Mouse (Mus musculus) heart, embryonic 11.5 days (tissue): Measurements from ENCODE around the gene Glis3. TPM values are rescaled to one million over a fixed set of nuclear protein-coding genes. Genes with fewer than 3 reads are reported as not detected.

ENCODE experiments used
- ATAC-seq: fragments of 200-750 bp; cut with Nextera tagmentation; replicated peaks from 2 replicates; pipeline ENCODE4 v1.8.0; 2017; ENCODE audit warnings: moderate library complexity; ENCODE audit not compliant: insufficient number of reproducible peaks, low FRiP score, low TSS enrichment
- H3K27ac ChIP-seq: fragments of 300-500 bp; sonication (generic); 2 replicates; pipeline ENCODE4 v1.5.1; 2014; ENCODE audit warnings: mild to moderate bottlenecking, low read depth, low read length
- H3K27me3 ChIP-seq: fragments of 300-500 bp; sonication (generic); 2 replicates; pipeline ENCODE4 v1.6.1; 2014; ENCODE audit warnings: mild to moderate bottlenecking, low read length, mixed read lengths; ENCODE audit not compliant: control insufficient read depth, insufficient read depth
- H3K36me3 ChIP-seq: fragments of 300-500 bp; sonication (generic); 2 replicates; pipeline ENCODE4 v1.6.1; 2014; ENCODE audit warnings: mild to moderate bottlenecking, low read length, moderate library complexity, mixed read lengths; ENCODE audit not compliant: control insufficient read depth, insufficient read depth
- H3K4me1 ChIP-seq: fragments of 300-500 bp; sonication (generic); 2 replicates; pipeline ENCODE4 v1.6.1; 2014; ENCODE audit warnings: low read length; ENCODE audit not compliant: control insufficient read depth, insufficient read depth
- H3K4me2 ChIP-seq: fragments of 300-500 bp; sonication (generic); 2 replicates; pipeline ENCODE4 v1.6.1; 2014; ENCODE audit warnings: mild to moderate bottlenecking, moderate library complexity
- H3K4me3 ChIP-seq: fragments of 300-500 bp; sonication (generic); 2 replicates; pipeline ENCODE4 v1.5.1; 2014; ENCODE audit warnings: low read depth, low read length
- H3K9ac ChIP-seq: fragments of 300-500 bp; sonication (generic); 2 replicates; pipeline ENCODE4 v1.6.1; 2014; ENCODE audit warnings: mild to moderate bottlenecking, low read depth, low read length, moderate library complexity
- H3K9me3 ChIP-seq: fragments of 300-500 bp; sonication (generic); replicated peaks from 2 replicates; pipeline ENCODE4 v1.6.1; 2016; ENCODE audit warnings: low read length; ENCODE audit not compliant: control insufficient read depth
- WGBS: fragments of 180-500 bp; shearing (Covaris S2); extraction: QIAGEN DNeasy Blood & Tissue Kit; methylation state at CpG from one replicate; pipeline ENCODE4 v1.1.7; 2014; ENCODE audit not compliant: insufficient replicate concordance; 5-methylcytosine and 5-hydroxymethylcytosine counted together
- polyA plus RNA-seq: library from polyadenylated mRNA; unstranded; fragments of >200 nt; fragmentation: Nextera tagmentation; extraction: Ambion mirVana; gene quantifications from 2 replicates; pipeline ENCODE4 v1.2.1, GENCODE M21; 2014

The Glis3 gene
- polyA plus RNA-seq, 1 experiment from 2014 or later = 1.3 TPM

- Histone ChIP-seq H3K9ac (no peak overlapping the region), H3K27ac (no peak overlapping the region), H3K27me3 (no peaks in the 10 kb centered on the region), H3K9me3 (no peaks in the 10 kb centered on the region), H3K4me1 (no peaks in the 10 kb centered on the region), H3K4me2 (no peak overlapping the region), H3K4me3 (no peak overlapping the region), H3K36me3 (no peaks in the 10 kb centered on the region)
- ATAC-seq = no peak
- 62% methylated on average over 1 of the region's 1 CpGs for WGBS
These were observed 112.8 kb downstream of the Glis3 start for GRCm38 (mm10) chr19:28567100-28567499.

- 17% methylated on average over 2 of the region's 2 CpGs for WGBS
- H3K9me3 ChIP-seq = no peaks in the 10 kb centered on the region
- no peak for ATAC-seq
These were observed 113.3 kb downstream of the Glis3 start for GRCm38 (mm10) chr19:28566554-28566953.

GRCm38 (mm10) chr19:28561697-28562002 lies 118.2 kb downstream of the Glis3 start:
- Histone ChIP-seq H3K36me3 (no peaks in the 10 kb centered on the region), H3K4me2 (no peak overlapping the region), H3K27me3 (no peaks in the 10 kb centered on the region), H3K9me3 (no peaks in the 10 kb centered on the region), H3K4me1 (peaks cover 14% of the 10 kb centered on the region), H3K9ac (no peak overlapping the region), H3K4me3 (no peak overlapping the region), H3K27ac (no peak overlapping the region)
- no peak for ATAC-seq

More at GRCm38 (mm10) chr19:28566554-28566953, 113.3 kb downstream of the Glis3 start:
- Histone ChIP-seq H3K9ac (no peak overlapping the region), H3K4me3 (no peak overlapping the region), H3K27ac (no peak overlapping the region), H3K4me2 (no peak overlapping the region), H3K36me3 (no peaks in the 10 kb centered on the region), H3K4me1 (no peaks in the 10 kb centered on the region), H3K27me3 (no peaks in the 10 kb centered on the region)

GRCm38 (mm10) chr19:28560801-28561696 lies 118.8 kb downstream of the Glis3 start:
- Histone ChIP-seq H3K27me3 (no peaks in the 10 kb centered on the region), H3K27ac (no peak overlapping the region), H3K4me3 (no peak overlapping the region), H3K4me2 (no peak overlapping the region), H3K4me1 (peaks cover 14% of the 10 kb centered on the region), H3K36me3 (no peaks in the 10 kb centered on the region), H3K9me3 (no peaks in the 10 kb centered on the region), H3K9ac (0 out of 2 replicates have a peak overlapping the region, but pooled peaks have one; percentile 10)
- WGBS = 48% methylated on average over 8 of the region's 8 CpGs
- no peak for ATAC-seq

DNA sequence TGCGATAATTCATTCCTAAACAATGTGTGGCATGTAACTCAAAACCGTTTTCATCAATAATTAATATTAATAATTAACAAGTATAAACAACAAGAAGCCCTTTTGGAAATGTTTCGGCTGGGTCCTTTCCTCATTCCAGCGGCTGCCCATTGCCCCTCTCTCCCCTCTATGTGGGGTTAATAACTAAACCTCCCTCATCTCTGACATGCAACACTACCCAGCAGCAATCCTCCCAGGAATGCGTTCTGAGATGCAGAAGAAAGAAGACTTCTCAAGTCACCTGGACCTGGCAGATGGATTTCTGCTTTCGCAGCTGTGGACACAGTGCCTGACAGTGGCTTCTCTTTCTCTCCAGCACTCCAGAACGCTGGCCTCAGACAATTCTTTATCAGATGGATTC lies 120.0 kb downstream of the Glis3 start:
- H3K4me1 ChIP-seq = peaks cover 14% of the 10 kb centered on the region
- WGBS = 51% methylated on average over 7 of the region's 7 CpGs
- H3K27ac ChIP-seq = no peak overlapping the region
- ATAC-seq = no peak
- no peaks in the 10 kb centered on the region for H3K9me3 ChIP-seq
- H3K27me3 ChIP-seq = no peaks in the 10 kb centered on the region
- no peak overlapping the region for H3K4me2 ChIP-seq
- H3K4me3 ChIP-seq = no peak overlapping the region
- H3K9ac ChIP-seq = no peak overlapping the region
- no peaks in the 10 kb centered on the region for H3K36me3 ChIP-seq

GRCm38 (mm10) chr19:28559400-28559799 lies 120.5 kb downstream of the Glis3 start:
- no peaks in the 10 kb centered on the region for H3K27me3 ChIP-seq
- no peak for ATAC-seq
- no peak overlapping the region for H3K4me3 ChIP-seq
- no peaks in the 10 kb centered on the region for H3K9me3 ChIP-seq
- 76% methylated on average over 10 of the region's 10 CpGs for WGBS
- no peak overlapping the region for H3K27ac ChIP-seq
- peaks cover 14% of the 10 kb centered on the region for H3K4me1 ChIP-seq
- H3K36me3 ChIP-seq = no peaks in the 10 kb centered on the region
- no peak overlapping the region for H3K9ac ChIP-seq
- H3K4me2 ChIP-seq = no peak overlapping the region

DNA sequence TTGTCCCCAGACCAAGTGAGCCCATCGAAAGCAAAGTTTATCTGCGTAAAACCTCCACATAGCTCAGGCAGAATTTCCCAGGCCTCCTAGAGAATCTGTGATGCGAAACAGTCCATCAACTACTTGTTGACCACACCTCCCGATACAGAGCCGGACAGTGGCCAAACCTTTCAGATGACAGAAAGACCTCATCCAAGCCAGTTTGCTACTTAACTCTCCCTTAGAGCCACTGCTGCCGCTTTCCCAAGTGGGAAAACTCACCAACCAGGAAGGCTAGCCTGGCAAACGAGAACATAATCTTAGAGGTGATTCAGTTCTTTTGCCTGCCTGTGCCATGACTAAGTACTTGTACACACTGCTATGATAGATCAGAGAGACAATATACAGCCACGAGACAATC lies 121.2 kb downstream of the Glis3 start:
- no peaks in the 10 kb centered on the region for H3K27me3 ChIP-seq
- no peaks in the 10 kb centered on the region for H3K36me3 ChIP-seq
- H3K9me3 ChIP-seq = no peaks in the 10 kb centered on the region
- WGBS = 59% methylated on average over 8 of the region's 8 CpGs
- H3K27ac ChIP-seq = no peak overlapping the region
- H3K9ac ChIP-seq = no peak overlapping the region
- ATAC-seq = no peak
- H3K4me2 ChIP-seq = no peak overlapping the region
- H3K4me1 ChIP-seq = peaks cover 14% of the 10 kb centered on the region
- H3K4me3 ChIP-seq = no peak overlapping the region

DNA sequence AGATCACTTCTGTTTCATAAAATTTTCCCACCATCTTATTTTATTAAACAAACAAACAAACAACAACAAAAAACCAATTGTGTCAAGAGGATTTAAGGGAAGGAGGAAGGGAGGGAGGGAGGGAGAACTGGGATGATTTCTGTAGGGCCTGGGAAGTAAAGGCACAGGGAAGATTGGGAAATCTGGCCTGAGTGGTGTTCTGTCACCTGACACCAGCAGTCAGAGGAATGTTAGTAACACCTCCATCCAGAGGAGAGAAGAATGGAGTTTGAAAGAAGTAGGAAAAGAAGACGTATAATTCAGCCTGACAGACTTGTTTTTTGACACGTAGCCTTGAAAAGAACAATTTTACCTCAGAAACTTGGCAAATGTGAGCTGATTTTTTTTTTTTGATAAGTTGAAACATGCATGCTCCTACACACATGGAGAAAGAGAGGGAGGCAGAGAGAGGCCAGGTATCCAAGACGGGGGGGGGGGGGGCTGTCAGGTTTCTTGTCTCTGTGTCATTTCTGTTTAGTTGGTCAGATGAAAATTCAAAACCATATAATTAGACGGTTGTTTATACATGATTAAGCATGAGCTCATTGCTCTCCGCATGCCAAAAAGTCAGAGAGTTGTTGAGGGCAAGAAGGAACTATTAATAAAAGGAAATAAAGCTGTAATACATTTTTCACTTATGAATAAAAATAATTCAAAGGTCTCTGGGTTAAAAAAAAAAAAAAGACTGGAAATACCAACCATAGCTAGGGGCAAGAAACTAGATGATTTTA lies 122.1 kb downstream of the Glis3 start:
- peaks cover 14% of the 10 kb centered on the region for H3K4me1 ChIP-seq
- H3K4me3 ChIP-seq = no peak overlapping the region
- no peak overlapping the region for H3K27ac ChIP-seq
- no peaks in the 10 kb centered on the region for H3K27me3 ChIP-seq
- no peaks in the 10 kb centered on the region for H3K9me3 ChIP-seq
- WGBS = 43% methylated on average over 5 of the region's 5 CpGs
- ATAC-seq = no peak
- no peak overlapping the region for H3K9ac ChIP-seq
- H3K36me3 ChIP-seq = no peaks in the 10 kb centered on the region
- H3K4me2 ChIP-seq = no peak overlapping the region
